Comparison of ENCODE assay signal across 18 mouse cellular contexts in genomic region chrX:102170900-102171299, GRCm38 (mm10).
"Had no signal": no experiment of that assay in that cellular context is flagged by ENCODE, and none has a peak within 500 bp of the region (broad histone marks: within the 10 kb centered on the region; RNA-seq: fewer than 3 reads in every experiment).

No protein-coding gene starts in this region.

- H3K4me3 ChIP-seq: intestine, embryonic 15.5 days; kidney, embryonic 15.5 days; limb, embryonic 10.5 days; limb, embryonic 13.5 days; megakaryocyte, embryonic 14.5 days had no signal

- H3K4me2 ChIP-seq: intestine, embryonic 15.5 days; kidney, embryonic 15.5 days; limb, embryonic 13.5 days; lung, embryonic 14.5 days; midbrain, embryonic 11.5 days had no signal

- H3K9ac ChIP-seq: intestine, embryonic 15.5 days; kidney, embryonic 15.5 days; limb, embryonic 13.5 days; lung, embryonic 14.5 days had no signal

- H3K4me1 ChIP-seq: intestine, embryonic 15.5 days; limb, embryonic 13.5 days had no signal

- ATAC-seq: intestine, embryonic 15.5 days; lung, postnatal 0 days had no signal

- DNase-seq: kidney, adult 11 months; kidney, adult 8-10 months; kidney, postnatal 10 days; kidney, postnatal 36 days; lung, embryonic 14.5 days; midbrain, embryonic 14.5 days; right cerebral cortex, postnatal 25 days; spleen, adult 18-20 months; thymus, adult 2 months; thymus, postnatal 25 days had no signal

- H3K27me3 ChIP-seq: intestine, embryonic 15.5 days had no signal

- H3K9me3 ChIP-seq: intestine, embryonic 15.5 days; kidney, embryonic 15.5 days; limb, embryonic 10.5 days; limb, embryonic 13.5 days; megakaryocyte, embryonic 14.5 days had no signal

- H3K27ac ChIP-seq: intestine, embryonic 15.5 days; kidney, embryonic 15.5 days; limb, embryonic 10.5 days; limb, embryonic 13.5 days; macrophage had no signal

- H3K36me3 ChIP-seq: intestine, embryonic 15.5 days; kidney, embryonic 15.5 days; limb, embryonic 10.5 days; limb, embryonic 13.5 days had no signal
